Mouse (Mus musculus): ENCODE data around the gene Clec3b.

DNA sequence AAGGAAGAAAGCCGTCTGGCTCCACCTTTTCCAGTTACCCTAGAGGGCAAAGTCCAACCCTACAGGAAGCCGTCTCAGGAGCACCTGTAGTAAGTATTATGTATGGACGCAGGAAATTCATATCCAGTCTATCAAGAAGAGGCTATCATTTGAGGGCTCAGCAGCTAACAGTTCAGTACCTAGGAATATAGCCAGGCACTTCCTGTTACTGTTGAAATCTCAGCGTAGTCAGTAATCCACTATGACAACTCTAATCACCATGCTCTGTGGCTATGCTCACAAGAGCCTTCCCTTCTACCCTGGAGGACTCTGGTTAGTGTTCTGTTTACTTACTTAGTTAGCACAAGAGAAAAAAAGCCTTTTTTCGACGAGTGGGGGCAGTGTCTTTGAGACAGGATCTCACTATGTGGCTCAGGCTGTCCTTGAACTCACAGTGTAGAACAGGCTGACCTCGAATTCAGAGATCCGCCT is 39.0 kb upstream of the Clec3b start:
- TF ChIP-seq CTCF (conservative IDR thresholded peaks at IDR 0.05; ENCODE audit: low read length): no peak
- TF ChIP-seq POU5F1 (IDR thresholded peaks at IDR 0.05; ENCODE audit: borderline replicate concordance, low read length): no peak
- no peak for TF ChIP-seq NANOG (IDR thresholded peaks at IDR 0.05; ENCODE audit: borderline replicate concordance, low read length)

Data from E14TG2a.4 (cell line).